Mouse (Mus musculus) right cerebral cortex, postnatal 36 days (tissue): ENCODE results near the gene Fpgs.
A peak's percentile ranks its signal among the peaks of the same experiment; 100 is the strongest.

Experiments
- DNase-seq, 2 experiments: peaks; one replicate each; pipeline ENCODE4 v3.0.0; 2022; ENCODE audit warnings: low spot score in 2 of 2, mixed read lengths in 1 of 2

Fpgs gene

DNA sequence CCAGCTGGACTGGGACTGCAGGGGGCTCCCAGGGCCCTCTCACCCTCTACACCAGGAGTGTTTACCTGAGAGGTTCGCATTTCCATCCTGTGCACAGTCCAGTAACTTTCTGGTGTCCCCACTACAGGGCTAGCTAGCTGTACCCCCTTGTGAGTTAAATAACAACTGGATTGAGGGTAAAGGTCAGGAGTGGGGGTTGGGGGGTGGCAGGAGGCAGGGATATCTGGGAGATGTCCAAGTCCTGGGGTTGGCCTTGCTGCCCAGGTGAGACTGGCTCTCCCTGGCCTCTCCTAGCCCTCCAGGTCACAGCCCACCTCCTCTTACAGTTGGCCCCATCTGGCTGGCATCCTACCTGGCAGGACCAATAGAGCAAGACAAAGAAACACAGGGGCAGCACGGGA, at the start of gene Fpgs:
TSS of gene Fpgs (minus strand) at position 125 of the 401 bp plus-strand sequence.
- no peak for DNase-seq

DNA sequence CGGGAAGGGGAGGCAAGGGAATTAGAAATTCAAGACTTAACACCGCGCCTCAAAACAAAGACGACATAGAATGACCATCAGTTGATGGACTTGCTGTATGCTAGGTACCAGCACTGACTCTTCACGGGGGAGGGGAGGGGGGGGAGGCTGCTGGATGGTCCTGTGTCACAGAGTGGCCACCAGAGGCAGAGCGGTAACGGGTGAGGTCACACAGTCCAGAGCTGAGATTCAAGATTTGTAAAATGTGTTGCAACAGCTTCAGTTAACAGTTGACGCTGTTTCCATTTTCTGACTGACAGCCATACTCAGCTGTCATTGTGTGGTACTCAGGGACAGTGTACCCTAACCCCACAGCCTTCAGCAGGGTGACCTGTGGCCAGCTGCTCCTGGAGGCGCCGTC, 48.2 kb upstream of the Fpgs start:
- DNase-seq = no peak

DNA sequence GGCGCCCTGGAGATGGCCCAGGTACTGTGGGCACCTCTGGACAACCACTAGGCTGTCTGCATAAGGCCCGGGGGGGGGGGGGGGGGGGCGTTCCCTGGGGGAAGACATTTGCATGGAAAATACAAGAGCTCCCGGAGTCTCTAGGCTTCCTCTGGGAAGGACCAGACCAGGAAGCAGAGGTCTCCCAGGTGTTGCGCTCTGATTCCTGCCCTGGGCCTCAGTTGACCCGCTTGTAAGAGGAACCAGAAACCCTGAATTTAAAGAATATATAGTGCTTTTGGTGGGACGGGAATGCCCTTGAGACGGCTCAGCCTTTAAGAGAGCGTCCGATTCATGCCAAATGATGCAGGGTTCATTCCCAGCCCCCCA, 47.7 kb upstream of the Fpgs start:
- no peak for DNase-seq

DNA sequence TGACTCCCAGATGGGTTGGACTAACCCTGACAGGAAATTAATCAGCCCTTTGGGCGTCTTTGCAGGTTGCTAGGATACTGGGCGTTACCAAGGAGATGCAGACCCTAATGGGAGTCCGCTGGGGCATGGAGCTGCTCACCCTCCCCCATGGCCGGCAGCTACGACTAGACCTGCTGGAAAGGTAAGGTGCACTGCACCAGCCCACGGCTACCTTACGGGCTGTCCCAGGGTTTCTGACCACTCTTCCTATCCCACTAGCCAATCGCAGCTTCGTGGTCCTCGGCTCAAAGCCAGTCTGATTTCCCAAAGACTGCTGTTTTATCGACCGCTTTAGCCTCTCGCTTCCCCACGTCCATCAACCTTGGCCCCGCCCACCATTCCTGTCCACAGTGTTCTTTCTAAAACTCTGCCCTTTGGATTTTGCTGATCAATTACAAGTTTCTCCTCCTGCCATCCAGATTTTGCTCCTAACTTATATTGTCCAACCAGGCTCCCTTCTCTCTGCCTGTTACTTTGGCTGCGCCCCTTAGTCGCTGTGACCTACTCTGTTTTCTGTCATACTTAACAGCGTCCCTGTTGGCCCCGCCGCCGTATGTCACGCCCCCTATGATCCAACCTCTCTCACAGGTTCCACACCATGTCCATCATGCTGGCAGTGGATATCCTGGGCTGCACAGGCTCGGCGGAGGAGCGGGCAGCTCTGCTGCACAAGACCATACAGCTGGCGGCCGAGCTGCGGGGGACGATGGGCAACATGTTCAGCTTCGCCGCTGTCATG, 47.1 kb upstream of the Fpgs start:
- DNase-seq = no peak

DNA sequence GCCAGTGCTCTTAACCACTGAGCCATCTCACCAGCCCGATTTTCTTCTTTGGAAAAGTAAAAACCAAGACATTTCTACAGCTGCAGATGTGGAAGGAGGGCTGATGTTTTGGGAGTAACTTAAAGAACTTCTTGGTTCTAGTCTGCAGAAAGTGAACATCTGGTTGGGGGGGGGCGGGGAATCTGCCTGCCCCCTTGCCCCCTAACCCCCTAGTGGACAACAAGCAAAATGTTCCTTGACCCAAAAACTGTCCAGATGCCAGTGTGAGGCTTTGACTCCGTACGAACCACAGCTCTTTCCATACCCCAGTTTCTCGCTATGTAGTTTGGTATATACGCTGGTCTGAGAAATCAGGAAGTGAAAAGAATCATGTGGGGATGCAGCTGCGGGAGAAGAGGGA, 46.3 kb upstream of the Fpgs start:
- DNase-seq = no peak

DNA sequence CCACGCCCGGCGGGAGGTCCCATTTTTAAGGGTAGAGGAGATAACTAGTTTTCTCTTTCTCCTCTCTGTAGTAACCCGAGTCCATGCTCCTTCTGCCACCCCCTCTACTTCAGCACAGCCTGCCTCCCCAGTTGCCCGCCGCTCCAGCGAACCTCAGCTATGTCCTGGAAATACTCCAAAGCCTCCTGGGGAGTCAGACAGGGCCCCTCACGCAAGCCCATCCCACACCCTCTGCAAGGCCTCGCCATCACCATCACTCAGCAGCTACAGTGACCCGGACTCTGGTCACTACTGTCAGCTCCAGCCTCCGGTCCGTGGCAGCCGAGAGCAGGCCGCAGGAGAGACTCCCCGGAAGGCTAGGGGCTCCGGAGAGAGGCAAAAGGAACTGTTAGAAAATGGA, 45.1 kb upstream of the Fpgs start:
- DNase-seq = no peak

DNA sequence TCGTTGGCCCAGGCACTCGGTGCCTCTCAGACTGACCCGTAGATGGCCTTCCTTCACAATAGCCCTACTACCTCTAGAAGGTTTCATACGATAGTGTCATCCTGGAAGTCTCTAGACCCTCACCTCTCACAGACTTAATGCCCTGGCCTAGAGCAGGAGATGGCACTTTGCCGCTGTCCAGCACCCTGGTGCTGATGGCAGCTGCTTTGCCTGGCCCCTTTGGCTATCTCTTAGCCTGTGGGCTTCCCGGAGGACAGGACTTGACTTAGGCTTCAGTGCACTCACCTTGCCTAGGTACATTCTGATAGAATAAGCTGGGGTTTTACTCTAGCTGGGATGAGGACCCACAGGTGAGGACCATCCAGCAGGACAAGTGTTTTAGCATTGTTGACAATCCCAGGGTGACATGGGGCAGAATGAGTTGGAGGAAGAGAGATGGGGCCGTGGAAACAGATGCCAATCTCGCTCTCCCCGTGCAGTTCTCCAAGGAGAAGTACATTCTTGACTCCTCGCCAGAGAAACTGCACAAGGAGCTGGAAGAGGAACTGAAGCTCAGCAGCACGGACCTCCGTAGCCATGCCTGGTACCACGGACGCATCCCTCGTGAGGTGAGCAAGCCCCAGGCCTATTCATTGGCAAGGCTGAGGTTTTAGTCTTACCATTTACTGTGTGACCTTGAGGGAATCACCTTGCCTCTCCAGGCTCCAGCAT, 40.5 kb upstream of the Fpgs start:
- no peak for DNase-seq

DNA sequence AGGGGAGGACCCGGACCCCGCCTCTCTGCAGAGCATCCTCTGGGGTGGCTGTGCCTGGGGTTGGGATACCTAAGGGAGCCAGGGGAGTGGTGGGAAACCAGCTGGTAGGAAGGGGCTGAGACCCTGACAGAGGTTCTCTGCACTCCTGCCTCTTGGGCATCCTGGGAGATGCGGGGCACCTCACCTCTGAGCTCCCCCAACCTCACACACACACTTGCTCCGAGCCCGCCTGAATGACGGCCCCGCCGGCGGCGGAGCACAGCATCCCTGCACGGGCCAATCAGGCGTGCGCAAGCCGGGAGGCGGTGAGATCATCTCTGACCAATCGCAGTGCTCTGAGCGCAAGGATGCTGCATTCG, 38.2 kb upstream of the Fpgs start:
- DNase-seq = peak; percentile 78 to 85

DNA sequence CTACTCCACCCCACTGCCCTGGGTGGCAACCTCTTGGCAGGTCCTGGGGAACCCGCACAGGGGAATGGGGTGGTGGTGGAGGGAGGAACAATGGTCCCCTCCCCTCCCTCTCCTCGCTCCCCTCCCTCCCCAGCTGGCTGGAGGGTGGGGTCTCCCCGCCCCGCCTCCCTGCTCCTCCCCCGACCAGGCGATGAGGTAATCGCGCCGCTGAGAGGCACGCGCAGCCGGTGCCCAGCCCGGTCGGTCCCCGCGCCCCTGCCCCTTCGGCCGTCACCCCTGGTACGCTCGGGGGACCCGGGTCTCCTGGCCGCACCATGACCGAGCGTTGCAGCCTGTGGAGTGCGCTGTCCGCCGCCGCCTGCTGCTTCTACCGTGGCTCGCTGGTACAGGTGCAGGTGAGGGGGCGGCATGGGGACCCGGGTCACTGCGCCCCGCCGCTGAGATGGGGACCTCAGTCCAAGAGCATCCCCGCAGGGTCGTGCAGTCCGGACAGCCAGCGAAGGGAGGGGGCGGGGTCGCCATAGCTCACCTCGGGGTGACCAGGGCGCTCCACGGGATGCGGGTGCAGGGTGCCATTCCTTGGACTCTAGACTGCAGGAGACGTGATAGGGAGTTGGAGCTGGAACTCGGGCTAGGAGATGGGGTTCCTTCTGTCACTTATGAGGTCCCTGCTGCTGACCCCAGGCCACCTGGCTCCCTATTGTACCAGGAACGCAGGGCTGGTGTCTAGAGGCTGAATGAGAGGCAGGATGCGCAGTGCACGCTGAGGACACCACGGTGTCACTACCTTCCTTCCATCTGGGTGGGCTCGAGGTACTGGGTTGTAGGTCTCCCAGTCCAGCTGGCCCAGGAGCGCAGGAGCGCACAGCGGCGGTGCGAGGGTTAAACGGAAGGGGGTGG, 37.6 kb upstream of the Fpgs start:
- DNase-seq = peak; percentile 36 to 43

DNA sequence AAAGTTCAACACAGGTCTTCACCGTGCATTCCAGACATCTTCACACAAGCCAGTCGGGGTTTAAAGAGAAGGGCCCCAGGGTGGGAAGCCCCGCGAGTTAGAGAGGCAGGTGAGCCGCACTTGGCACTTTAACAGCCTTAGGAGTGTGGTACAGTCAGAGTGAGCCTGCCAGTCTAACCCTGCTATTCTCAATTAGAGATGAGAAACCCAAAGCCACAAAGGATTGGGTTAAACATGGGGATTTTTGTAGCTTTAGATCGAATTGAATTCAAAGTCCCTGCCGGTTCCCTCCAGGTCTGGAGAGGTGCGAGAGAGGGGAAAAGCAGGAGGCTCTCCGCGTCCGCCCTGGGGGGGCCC, 36.9 kb upstream of the Fpgs start, which contains the start of gene 6330409D20Rik:
TSS of gene 6330409D20Rik (minus strand) at position 101 of the 357 bp plus-strand sequence.
- no peak for DNase-seq

DNA sequence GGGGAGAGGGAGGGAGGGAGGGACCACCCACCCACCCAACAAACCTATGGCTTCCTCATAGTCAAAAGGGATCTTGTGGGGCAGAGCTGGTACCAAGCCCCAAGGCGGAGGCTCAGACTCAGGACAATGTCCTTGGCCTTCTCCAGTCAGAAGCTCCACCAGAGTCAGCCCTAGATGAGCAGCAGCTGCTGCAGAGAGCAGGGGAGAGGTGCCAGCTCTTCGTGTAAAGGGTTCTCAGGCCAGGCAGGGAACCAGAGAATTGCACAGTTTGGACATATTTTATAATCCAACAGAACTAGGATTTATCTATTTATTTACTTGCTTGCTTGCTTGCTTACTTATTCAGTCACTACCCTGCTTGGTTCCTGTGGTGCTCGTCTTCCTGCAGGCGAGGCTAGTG, 35.4 kb upstream of the Fpgs start:
- DNase-seq = no peak

DNA sequence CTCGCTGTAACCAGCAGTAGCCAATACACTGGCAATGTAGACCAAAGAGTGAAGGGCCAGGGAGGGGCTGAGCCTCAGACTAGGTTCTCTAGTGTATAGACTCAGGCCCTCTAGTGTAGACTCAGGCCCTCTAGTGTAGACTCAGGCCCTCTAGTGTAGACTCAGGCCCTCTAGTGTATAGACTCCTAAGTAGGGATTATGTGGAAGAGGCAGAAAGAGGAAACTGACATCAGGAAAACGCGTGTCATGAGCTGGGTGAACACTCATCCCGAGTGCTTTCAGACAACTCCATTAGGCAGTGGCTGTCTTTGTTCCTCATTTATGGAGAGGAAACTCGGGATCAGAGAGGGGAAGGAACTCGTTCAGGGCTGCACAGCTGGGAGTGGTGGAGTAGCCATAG, 33.1 kb upstream of the Fpgs start:
- no peak for DNase-seq

DNA sequence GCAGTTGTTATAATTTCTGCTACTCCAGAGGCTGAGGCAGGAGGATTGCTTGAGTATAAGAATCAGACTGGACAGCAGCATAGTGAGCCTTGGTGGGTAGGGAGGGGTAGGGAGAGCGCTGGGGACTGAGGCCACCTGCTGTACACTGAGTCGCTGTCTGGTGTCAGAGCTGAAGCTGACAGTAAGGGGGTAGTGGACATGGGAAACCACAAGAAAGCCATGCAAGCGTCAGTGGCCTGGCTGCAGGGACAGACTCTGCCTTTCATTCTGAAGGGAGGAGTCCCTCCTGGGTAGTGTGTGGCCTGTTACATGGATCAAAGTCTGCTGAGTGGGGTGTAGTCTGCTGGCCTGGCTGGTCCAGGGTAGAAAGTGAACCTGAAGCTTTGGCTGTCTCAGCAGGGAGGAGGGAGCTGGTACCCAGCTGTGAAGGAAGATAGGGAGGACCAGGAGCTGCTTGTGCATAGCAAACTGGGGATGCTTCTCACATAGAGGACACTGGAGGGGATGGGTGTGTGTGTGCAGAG, 32.4 kb upstream of the Fpgs start:
- DNase-seq = no peak

DNA sequence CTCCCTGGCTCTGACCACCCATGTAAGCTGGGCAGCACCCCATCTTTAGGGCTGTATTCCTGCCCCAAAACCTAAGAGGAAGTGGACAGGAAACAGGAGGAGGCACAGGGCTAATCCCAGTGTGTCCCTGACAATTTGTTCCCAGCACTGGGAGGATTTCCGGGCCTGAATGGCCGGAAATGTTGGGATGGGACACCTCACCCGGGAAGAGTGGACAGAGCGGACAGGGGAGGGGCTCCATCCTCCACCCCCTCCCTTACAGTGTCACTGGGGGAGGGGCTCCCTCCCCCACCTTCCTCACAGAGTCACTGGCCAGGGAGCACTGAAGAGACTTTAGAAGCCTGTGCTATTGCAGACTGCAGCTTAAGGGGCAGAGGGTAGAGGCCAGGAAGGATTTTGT, 31.0 kb upstream of the Fpgs start:
- no peak for DNase-seq

DNA sequence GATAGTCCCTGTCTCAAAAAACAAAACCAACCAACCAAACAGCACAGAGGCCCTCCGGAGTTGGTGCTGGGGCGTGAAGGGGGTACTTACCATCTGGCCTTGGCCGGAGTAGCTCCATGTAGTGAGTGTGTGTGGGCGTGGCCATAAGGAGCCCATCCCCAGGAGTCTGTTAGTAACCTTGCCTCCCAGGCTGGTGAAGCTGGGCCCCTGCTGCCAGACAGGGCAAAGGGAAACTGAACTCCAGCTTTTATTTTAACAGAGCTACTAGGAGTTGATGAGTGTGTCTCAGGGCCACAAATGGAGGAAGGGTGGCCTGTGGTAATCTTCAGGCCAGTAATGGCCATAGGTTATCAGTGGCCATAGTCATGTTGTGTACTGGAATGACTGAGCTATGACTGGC, 30.5 kb upstream of the Fpgs start:
- DNase-seq = no peak

DNA sequence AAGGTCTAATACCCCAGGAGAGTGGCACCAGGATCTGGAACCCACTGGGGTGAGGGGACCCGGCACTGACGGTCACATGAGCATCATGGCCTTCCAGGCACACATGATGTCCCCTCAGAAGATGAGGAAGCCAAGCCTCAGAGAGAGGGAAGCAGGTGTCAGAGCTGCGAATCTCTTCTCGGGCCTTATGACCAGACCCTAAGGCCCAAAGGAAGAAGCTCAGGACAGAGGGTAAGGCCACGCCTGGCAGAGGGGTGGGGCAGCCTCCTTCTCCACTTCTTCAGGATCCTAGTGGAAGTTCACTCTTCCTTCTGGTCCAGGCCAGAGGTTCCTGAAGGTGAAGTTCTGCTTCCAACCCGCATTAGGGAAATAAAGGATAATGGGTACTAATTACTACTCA, 28.8 kb upstream of the Fpgs start:
- DNase-seq = no peak

DNA sequence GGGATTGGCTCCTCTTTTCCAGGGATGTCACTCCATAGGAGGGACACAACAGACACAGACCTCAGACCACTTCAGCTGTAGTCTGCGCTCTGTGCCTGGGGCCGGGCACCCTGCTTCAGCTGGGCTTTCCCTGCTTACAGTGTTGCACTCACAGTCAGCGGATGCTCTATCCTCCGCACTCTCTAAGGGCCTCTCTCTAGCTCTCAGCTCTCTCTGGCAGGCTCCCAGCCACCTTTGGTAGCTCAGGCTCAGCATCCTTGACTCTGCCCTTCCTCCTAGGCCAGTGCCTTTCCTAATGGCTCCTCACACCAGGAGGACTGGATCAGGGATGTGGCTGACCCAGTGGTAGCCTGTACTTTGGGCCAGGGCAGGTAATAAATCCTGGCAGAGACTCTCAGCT, 28.0 kb upstream of the Fpgs start:
- DNase-seq = no peak

DNA sequence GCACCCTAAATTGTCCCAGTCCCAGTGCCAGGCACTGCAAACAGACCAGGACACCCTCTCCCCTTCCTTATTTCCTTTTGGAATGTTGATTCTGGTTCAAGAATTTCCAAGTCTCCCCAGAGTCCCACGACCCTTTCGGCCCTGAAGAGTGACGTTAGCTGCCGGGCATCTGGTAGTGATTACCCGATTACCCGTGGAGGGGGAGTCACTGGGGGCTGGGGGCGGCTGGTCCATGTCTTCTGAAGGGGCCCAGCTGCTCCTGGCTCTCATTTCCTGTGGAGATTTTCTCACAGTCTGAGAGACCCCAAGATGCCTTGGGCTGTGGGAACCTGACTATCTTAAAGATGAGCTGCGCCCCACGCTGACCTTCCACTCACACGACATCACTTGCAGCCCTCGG, 26.9 kb upstream of the Fpgs start:
- DNase-seq = no peak

DNA sequence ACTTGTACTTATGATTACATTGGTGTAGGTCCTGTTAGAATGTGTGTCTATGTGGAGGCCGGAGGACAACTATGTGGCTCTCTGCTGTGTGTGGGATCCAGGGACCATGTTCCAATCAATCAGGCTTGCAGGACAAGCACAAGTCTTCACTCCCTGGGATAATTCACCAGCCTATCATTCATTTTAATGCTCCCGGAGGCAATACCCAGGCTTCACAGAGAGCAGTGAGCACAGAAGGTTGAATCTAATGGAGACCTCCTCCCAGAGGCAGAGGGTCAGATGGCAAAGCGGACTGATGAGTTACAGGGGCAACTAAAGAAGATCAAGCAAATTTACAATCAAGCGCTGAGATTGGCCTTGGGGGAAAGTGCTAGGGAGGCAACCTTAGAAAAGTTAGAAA, 25.6 kb upstream of the Fpgs start:
- no peak for DNase-seq

DNA sequence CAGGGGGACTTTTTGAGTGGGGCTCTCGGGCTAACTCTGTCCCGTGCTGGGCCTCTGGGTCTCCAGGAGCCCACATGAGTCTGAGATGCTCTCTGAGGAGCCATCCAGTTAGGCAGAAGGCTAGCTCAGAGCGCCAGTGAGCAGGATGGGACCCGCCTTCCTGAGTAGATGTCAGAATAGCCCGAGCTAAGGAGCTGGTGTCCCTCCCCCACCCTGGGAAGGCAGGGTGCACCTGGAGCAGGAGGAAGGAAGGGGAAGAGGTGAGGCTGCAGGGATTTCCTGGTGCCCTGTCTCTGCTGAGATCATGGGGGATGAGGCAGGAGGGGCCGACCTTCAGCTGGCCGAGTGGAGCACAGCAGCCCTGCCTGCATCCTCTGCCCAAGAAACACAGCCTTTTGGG, 24.5 kb upstream of the Fpgs start:
- DNase-seq = no peak

DNA sequence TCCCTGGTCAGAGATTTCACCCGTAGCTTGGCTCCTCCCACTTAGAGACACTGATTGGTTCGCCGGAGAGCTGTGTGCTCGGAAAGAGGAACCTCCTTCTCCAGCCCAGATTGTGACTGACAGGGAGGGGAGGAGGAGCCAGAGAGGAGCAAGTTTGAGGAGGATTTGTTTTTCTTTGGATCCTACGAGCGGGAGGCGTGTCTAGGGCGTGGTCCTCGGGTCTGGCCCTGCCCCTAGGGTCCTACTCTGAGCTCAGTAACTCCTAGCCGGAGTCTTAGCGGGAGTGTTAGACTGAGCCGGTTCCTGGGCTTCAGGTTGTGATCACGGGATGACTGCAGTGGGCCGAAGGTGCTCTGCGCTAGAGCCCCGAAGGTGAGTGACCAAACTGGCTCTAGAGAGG, 23.5 kb upstream of the Fpgs start:
- DNase-seq = peak; percentile 76 to 86
